Mouse (Mus musculus): ENCODE measurements at regions not wholly inside any gene's neighbourhood (a gene's known extent, or its start where the extent isn't known, plus 50 kb on each side); places are given as distances from the start of the nearest gene placed in this dataset.

- in situ Hi-C loops (cut with MboI; ENCODE audit: unreplicated experiment in 2 of 2) = no loop called here
Measured at GRCm38 (mm10) chr2:56997500-56997899, 126.3 kb downstream of the Nr4a2 start.

- in situ Hi-C loops (cut with MboI; ENCODE audit: unreplicated experiment in 2 of 2) = no loop called here
Measured at GRCm38 (mm10) chr2:56992851-56993250, 131.0 kb downstream of the Nr4a2 start.

- in situ Hi-C loops (cut with MboI; ENCODE audit: unreplicated experiment in 2 of 2) = no loop called here
Measured at GRCm38 (mm10) chr2:56991821-56992220, 132.0 kb downstream of the Nr4a2 start.

- in situ Hi-C loops (cut with MboI; ENCODE audit: unreplicated experiment in 2 of 2) = no loop called here
Measured at GRCm38 (mm10) chr2:56990768-56991167, 133.0 kb downstream of the Nr4a2 start.

- in situ Hi-C loops (cut with MboI; ENCODE audit: unreplicated experiment in 2 of 2) = no loop called here
Measured at GRCm38 (mm10) chr2:56983167-56983566, 140.6 kb downstream of the Nr4a2 start.

GRCm38 (mm10) chr2:56980601-56981000 lies 143.2 kb downstream of the Nr4a2 start:
- in situ Hi-C loops (cut with MboI; ENCODE audit: unreplicated experiment in 2 of 2) = no loop called here

- in situ Hi-C loops (cut with MboI; ENCODE audit: unreplicated experiment in 2 of 2) = no loop called here
Measured at GRCm38 (mm10) chr2:56975680-56976079, 148.1 kb downstream of the Nr4a2 start.

- in situ Hi-C loops (cut with MboI; ENCODE audit: unreplicated experiment in 2 of 2) = no loop called here
Measured at GRCm38 (mm10) chr2:56963937-56964695, 159.7 kb downstream of the Nr4a2 start.

GRCm38 (mm10) chr2:56959695-56960094 lies 164.1 kb downstream of the Nr4a2 start:
- in situ Hi-C loops (cut with MboI; ENCODE audit: unreplicated experiment in 2 of 2) = no loop called here

GRCm38 (mm10) chr2:56953337-56953736 lies 170.5 kb downstream of the Nr4a2 start:
- in situ Hi-C loops (cut with MboI; ENCODE audit: unreplicated experiment in 2 of 2) = no loop called here

- in situ Hi-C loops (cut with MboI; ENCODE audit: unreplicated experiment in 2 of 2) = no loop called here
Measured at GRCm38 (mm10) chr2:56912531-56912930, 211.3 kb downstream of the Nr4a2 start.

- in situ Hi-C loops (cut with MboI; ENCODE audit: unreplicated experiment in 2 of 2) = no loop called here
Measured at GRCm38 (mm10) chr2:56909096-56909865, 214.5 kb downstream of the Nr4a2 start.

GRCm38 (mm10) chr2:56885181-56885580 lies 238.6 kb downstream of the Nr4a2 start:
- in situ Hi-C loops (cut with MboI; ENCODE audit: unreplicated experiment in 2 of 2) = no loop called here

GRCm38 (mm10) chr2:56860776-56861175 lies 263.0 kb downstream of the Nr4a2 start:
- in situ Hi-C loops (cut with MboI; ENCODE audit: unreplicated experiment in 2 of 2) = no loop called here

GRCm38 (mm10) chr2:56820551-56820950 lies 303.3 kb downstream of the Nr4a2 start:
- in situ Hi-C loops (cut with MboI; ENCODE audit: unreplicated experiment in 2 of 2) = no loop called here

- in situ Hi-C loops (cut with MboI; ENCODE audit: unreplicated experiment in 2 of 2) = loop anchor here in 1 of 2 experiments (10.0 kb wide), 1 partner anchor 80 kb away; no protein-coding TSS in a partner anchor
Measured at GRCm38 (mm10) chr2:56784808-56785207, 339.0 kb downstream of the Nr4a2 start.
